Mouse (Mus musculus): ENCODE data around the gene Met. TPM values are rescaled to one million over a fixed set of nuclear protein-coding genes. Genes with fewer than 3 reads are reported as not detected.

Gene Met
- total and polyA plus RNA-seq, 2 experiments from 2014 or later, result 1.1 to 4.5 TPM

- Histone ChIP-seq H3K4me1 (ENCODE audit: insufficient read depth, low read length) (no peaks in the 10 kb centered on the region), H3K27ac (no peak overlapping the region), H3K4me2 (ENCODE audit: low read depth, low read length) (no peak overlapping the region), H3K9ac (replicated peaks; ENCODE audit: low read length) (no peak overlapping the region), H3K4me3 (ENCODE audit: low read length) (no peak overlapping the region), H3K9me3 (ENCODE audit: low read length) (no peaks in the 10 kb centered on the region), H3K36me3 (ENCODE audit: insufficient read depth, low read length) (no peaks in the 10 kb centered on the region), H3K27me3 (ENCODE audit: insufficient read depth, low read length) (no peaks in the 10 kb centered on the region)
- DNase-seq (ENCODE audit: low spot score) (no peak), ATAC-seq (no peak)
- 67% methylated on average over 1 of the region's 1 CpGs for WGBS
- TF ChIP-seq CTCF (IDR thresholded peaks at IDR 0.05; ENCODE audit: low read depth), result no peak
Observed at GRCm38 (mm10) chr6:17502311-17502710, 38.7 kb downstream of the Met start.

- Histone ChIP-seq H3K36me3 (ENCODE audit: insufficient read depth, low read length) (no peaks in the 10 kb centered on the region), H3K27me3 (ENCODE audit: insufficient read depth, low read length) (no peaks in the 10 kb centered on the region), H3K4me1 (ENCODE audit: insufficient read depth, low read length) (no peaks in the 10 kb centered on the region), H3K9ac (replicated peaks; ENCODE audit: low read length) (no peak overlapping the region), H3K4me2 (ENCODE audit: low read depth, low read length) (no peak overlapping the region), H3K9me3 (ENCODE audit: low read length) (no peaks in the 10 kb centered on the region), H3K4me3 (ENCODE audit: low read length) (no peak overlapping the region), H3K27ac (no peak overlapping the region)
- 67% methylated on average over 3 of the region's 3 CpGs for WGBS
- TF ChIP-seq CTCF (IDR thresholded peaks at IDR 0.05; ENCODE audit: low read depth), result no peak
- DNase-seq (ENCODE audit: low spot score), result no peak
- ATAC-seq, result no peak
Observed at GRCm38 (mm10) chr6:17503724-17504123, 40.1 kb downstream of the Met start.

- Histone ChIP-seq H3K27ac (no peak overlapping the region), H3K4me2 (ENCODE audit: low read depth, low read length) (no peak overlapping the region), H3K36me3 (ENCODE audit: insufficient read depth, low read length) (no peaks in the 10 kb centered on the region), H3K9ac (replicated peaks; ENCODE audit: low read length) (no peak overlapping the region), H3K4me1 (ENCODE audit: insufficient read depth, low read length) (no peaks in the 10 kb centered on the region), H3K9me3 (ENCODE audit: low read length) (no peaks in the 10 kb centered on the region), H3K4me3 (ENCODE audit: low read length) (no peak overlapping the region), H3K27me3 (ENCODE audit: insufficient read depth, low read length) (no peaks in the 10 kb centered on the region)
- ATAC-seq, result no peak
- 77% methylated on average over 3 of the region's 3 CpGs for WGBS
- no peak for DNase-seq (ENCODE audit: low spot score)
- no peak for TF ChIP-seq CTCF (IDR thresholded peaks at IDR 0.05; ENCODE audit: low read depth)
Observed at GRCm38 (mm10) chr6:17505530-17505929, 41.9 kb downstream of the Met start.

GRCm38 (mm10) chr6:17506831-17507230 is 43.2 kb downstream of the Met start:
- H3K27ac ChIP-seq, result no peak overlapping the region
- H3K4me1 ChIP-seq (ENCODE audit: insufficient read depth, low read length), result no peaks in the 10 kb centered on the region
- TF ChIP-seq CTCF (IDR thresholded peaks at IDR 0.05; ENCODE audit: low read depth), result no peak
- no peaks in the 10 kb centered on the region for H3K27me3 ChIP-seq (ENCODE audit: insufficient read depth, low read length)
- ATAC-seq (no peak), DNase-seq (ENCODE audit: low spot score) (no peak)
- H3K9me3 ChIP-seq (ENCODE audit: low read length), result no peaks in the 10 kb centered on the region
- H3K4me2 ChIP-seq (ENCODE audit: low read depth, low read length), result no peak overlapping the region
- H3K36me3 ChIP-seq (ENCODE audit: insufficient read depth, low read length), result no peaks in the 10 kb centered on the region
- 97% methylated on average over 2 of the region's 2 CpGs for WGBS
- H3K9ac ChIP-seq (replicated peaks; ENCODE audit: low read length), result no peak overlapping the region
- no peak overlapping the region for H3K4me3 ChIP-seq (ENCODE audit: low read length)

- Histone ChIP-seq H3K4me1 (ENCODE audit: insufficient read depth, low read length) (no peaks in the 10 kb centered on the region), H3K4me3 (ENCODE audit: low read length) (no peak overlapping the region), H3K4me2 (ENCODE audit: low read depth, low read length) (no peak overlapping the region), H3K9me3 (ENCODE audit: low read length) (no peaks in the 10 kb centered on the region), H3K27ac (no peak overlapping the region), H3K36me3 (ENCODE audit: insufficient read depth, low read length) (no peaks in the 10 kb centered on the region), H3K27me3 (ENCODE audit: insufficient read depth, low read length) (no peaks in the 10 kb centered on the region), H3K9ac (replicated peaks; ENCODE audit: low read length) (no peak overlapping the region)
- TF ChIP-seq CTCF (IDR thresholded peaks at IDR 0.05; ENCODE audit: low read depth), result no peak
- 75% methylated on average over 5 of the region's 5 CpGs for WGBS
- no peak for ATAC-seq
- no peak for DNase-seq (ENCODE audit: low spot score)
Observed at GRCm38 (mm10) chr6:17508184-17508583, 44.6 kb downstream of the Met start.

- no peak overlapping the region for H3K9ac ChIP-seq (replicated peaks; ENCODE audit: low read length)
- H3K4me3 ChIP-seq (ENCODE audit: low read length), result no peak overlapping the region
- WGBS, result 84% methylated on average over 9 of the region's 9 CpGs
- no peaks in the 10 kb centered on the region for H3K9me3 ChIP-seq (ENCODE audit: low read length)
- no peaks in the 10 kb centered on the region for H3K27me3 ChIP-seq (ENCODE audit: insufficient read depth, low read length)
- no peaks in the 10 kb centered on the region for H3K36me3 ChIP-seq (ENCODE audit: insufficient read depth, low read length)
- ATAC-seq (no peak), DNase-seq (ENCODE audit: low spot score) (no peak)
- no peaks in the 10 kb centered on the region for H3K4me1 ChIP-seq (ENCODE audit: insufficient read depth, low read length)
- no peak overlapping the region for H3K4me2 ChIP-seq (ENCODE audit: low read depth, low read length)
- TF ChIP-seq CTCF (IDR thresholded peaks at IDR 0.05; ENCODE audit: low read depth), result no peak
- H3K27ac ChIP-seq, result no peak overlapping the region
Observed at GRCm38 (mm10) chr6:17508604-17509372, 45.2 kb downstream of the Met start.

GRCm38 (mm10) chr6:17513381-17513780 is 49.8 kb downstream of the Met start:
- Histone ChIP-seq H3K36me3 (ENCODE audit: insufficient read depth, low read length) (no peaks in the 10 kb centered on the region), H3K27me3 (ENCODE audit: insufficient read depth, low read length) (no peaks in the 10 kb centered on the region), H3K4me1 (ENCODE audit: insufficient read depth, low read length) (no peaks in the 10 kb centered on the region), H3K4me2 (ENCODE audit: low read depth, low read length) (no peak overlapping the region), H3K4me3 (ENCODE audit: low read length) (no peak overlapping the region), H3K27ac (no peak overlapping the region), H3K9me3 (ENCODE audit: low read length) (no peaks in the 10 kb centered on the region), H3K9ac (replicated peaks; ENCODE audit: low read length) (no peak overlapping the region)
- WGBS, result 94% methylated on average over 15 of the region's 15 CpGs
- TF ChIP-seq CTCF (IDR thresholded peaks at IDR 0.05; ENCODE audit: low read depth), result no peak
- ATAC-seq (no peak), DNase-seq (ENCODE audit: low spot score) (no peak)
